Mouse (Mus musculus) heart, adult 9 months (tissue): ENCODE measurements around the gene Mrps25.

Source experiments
- DNase-seq, 2 experiments: peaks; one replicate each; pipeline ENCODE4 v3.0.0; 2022; ENCODE audit warnings: low spot score in 2 of 2

Mrps25 gene

GRCm38 (mm10) chr6:92183621-92184131 is at the start of gene Mrps25:
Gene Mrps25, minus strand, starts transcription at chr6:92184033.
- peak; percentile 51 to 59 for DNase-seq

- DNase-seq: no peak
These were observed 47.9 kb upstream of the Mrps25 start for GRCm38 (mm10) chr6:92231762-92232161.

- DNase-seq: no peak
These were observed 47.5 kb upstream of the Mrps25 start for GRCm38 (mm10) chr6:92231356-92231755.

GRCm38 (mm10) chr6:92229586-92229985 is 45.8 kb upstream of the Mrps25 start:
- DNase-seq: no peak

DNA sequence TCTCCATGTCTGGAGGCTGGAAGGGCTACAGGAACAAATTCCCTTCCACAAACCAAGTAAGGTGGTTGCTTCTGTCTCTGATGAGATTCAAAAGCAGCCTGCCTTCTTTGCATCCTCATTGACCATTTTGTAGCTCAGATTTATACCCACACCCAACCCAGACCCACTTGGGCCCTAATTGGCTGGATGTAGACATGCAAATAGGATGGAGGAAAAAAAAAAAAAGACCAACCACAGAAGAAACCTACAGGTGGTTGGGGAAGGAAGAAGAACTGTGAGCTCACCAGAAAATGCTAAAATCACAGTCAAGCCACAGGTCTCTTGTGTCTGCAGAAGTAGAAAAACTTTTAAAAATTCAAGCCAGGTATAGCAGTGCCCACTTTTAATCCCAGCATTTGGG is 45.3 kb upstream of the Mrps25 start:
- DNase-seq: no peak

DNA sequence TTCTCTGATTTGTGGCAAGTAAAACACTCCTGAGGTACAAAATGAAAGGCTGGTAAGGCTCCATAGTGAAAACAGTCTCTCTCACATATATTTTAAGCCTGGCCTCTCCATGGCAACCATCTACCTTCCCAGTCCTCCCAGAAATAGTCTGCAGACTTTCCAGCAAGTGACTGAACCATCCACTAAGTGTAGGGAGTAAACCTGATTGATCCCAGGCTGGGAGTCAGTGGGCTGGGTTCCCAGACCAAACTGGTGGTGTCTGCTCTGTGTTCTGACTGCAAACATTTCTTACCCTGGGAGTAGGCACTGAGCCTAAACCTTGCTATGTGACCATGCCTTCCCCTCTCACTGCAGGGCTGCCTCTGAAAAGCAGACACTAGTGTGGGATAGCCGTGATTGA is 41.1 kb upstream of the Mrps25 start:
- DNase-seq: no peak

- no peak for DNase-seq
These were observed 38.2 kb upstream of the Mrps25 start for GRCm38 (mm10) chr6:92222021-92222420.

- DNase-seq: no peak
These were observed 37.8 kb upstream of the Mrps25 start for GRCm38 (mm10) chr6:92221604-92222003.

DNA sequence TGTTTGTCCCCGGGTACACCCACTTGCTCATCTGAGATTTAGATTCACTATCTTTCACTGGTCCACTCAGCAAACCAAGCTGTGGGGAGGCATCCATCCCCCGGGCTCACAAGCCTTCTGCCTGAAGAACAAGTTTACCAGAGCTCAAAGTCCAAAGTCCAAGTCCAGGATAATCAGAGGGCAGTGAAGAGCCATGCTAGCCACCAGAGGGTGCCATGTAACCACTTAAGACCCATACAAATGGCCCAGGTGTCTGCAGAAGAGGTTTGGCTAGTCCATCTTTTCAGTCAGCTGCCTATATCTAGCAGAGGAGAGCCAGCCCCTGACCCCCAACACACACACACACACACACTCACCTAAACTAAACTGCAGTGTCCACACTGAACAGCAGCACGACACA is 35.6 kb upstream of the Mrps25 start:
- DNase-seq: peak in 1 of 2 experiments; percentile 10

DNA sequence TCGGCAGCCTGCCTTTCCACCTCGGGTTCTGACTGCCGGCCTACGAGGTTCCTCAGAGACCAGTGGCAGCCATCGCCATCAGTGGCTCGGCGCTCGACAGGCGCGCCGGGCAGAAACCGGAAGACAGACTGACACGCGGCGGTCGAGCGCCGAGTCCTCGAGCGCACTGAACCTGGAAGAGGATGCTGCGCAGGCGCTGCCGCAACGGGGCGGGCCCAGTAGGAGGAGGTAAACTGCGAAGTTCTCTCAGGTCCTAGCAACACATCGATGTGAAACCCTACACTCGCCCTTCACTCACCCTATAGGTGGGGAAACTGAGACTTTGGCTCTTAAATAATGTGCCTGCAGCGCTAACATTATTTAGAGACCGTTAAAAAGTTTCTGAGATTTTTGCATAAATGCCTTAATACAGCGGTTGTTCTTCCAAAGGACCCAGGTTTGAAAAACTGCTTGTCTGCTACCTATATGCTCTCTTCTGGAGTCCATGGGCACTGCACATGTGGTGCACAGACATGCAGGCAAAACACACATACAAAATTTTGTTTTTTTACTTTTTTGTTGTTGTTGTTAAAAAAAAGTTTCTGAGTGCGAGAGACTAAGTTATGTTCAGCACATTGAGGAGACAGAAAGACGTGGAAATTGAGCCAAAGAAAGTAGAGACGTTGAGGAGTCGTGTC is 31.1 kb upstream of the Mrps25 start, which contains the start of gene Rbsn:
Gene Rbsn (minus strand): TSS at position 153 of the 677 bp plus-strand sequence.
- DNase-seq: peak; percentile 91 to 93

DNA sequence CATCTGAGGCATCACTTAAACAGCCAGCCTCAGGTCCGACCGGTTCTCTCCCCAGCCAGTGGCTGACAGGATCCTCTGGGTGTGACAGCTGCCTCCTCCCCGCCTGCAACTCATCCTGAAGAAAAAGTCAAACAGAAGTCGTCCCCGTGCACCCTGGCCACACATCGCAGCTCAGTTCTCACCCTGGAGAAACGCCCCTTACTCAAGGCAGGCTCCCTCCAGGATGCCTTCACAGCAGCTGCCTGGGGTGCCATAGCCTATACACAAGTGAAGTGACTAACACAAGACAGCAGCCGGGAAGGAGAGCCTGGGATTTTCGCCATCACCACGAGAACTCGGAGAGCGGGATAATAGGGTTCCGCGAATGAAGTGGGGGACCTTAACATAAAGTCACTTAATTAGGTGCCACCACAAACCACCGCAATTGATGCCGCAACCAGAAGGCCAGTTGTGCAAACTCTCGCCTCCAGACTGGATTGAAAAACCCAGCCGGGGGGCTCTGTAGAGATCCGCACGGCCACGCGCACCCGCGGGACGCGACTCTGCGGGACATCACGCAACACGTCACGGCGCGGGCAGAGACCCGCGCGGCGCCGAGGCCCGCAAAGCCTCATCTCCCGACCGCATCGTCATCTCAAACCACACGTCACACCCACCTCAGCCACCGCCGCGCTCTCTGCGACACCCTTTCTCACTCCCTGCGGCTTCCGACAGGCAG is 30.4 kb upstream of the Mrps25 start:
- no peak for DNase-seq

DNA sequence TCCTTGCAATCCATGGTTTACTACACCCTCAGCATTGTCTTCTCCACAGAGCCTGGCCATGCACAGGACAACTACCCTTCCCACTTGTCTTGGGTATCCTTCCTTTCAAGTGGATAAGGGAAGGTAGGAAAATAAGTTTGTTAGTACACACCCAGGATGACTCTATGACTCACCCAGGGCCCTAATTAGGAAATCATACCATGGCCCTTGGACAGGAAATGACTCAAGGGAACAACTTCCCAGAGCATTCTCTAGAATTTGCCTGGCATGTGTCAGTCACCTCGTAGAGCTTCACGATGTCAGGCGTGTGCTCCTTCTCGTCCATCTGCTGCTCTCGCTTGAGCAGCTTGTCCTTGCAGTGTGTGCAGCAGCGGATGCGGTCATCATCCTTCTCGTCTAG is 15.6 kb upstream of the Mrps25 start:
- no peak for DNase-seq

DNA sequence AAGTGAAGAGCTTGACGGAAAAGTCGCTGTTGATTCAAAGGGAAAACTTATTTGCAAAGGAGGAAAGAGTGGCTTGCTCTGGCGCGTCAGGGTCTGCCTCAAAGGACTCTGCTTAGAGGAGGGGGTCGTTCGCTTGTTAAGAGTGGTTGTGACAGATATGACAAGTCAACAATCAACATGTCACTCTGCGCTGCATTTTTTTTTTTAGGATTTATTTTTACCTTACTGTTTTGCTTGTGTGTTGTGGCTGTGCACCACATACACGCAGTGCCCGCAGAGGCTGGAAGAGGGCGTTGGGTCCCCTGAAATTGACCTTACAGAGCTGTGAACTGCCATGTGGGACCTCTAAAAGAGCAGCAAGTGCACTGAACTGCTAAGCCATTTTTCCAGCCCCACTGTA is 345 bp upstream of the Mrps25 start:
- DNase-seq: no peak

- no peak for DNase-seq
These were observed 7.4 kb downstream of the Mrps25 start for GRCm38 (mm10) chr6:92176450-92176849.

- no peak for DNase-seq
These were observed 21.1 kb downstream of the Mrps25 start for GRCm38 (mm10) chr6:92162724-92163123.

- no peak for DNase-seq
These were observed 25.0 kb downstream of the Mrps25 start for GRCm38 (mm10) chr6:92158801-92159200.

DNA sequence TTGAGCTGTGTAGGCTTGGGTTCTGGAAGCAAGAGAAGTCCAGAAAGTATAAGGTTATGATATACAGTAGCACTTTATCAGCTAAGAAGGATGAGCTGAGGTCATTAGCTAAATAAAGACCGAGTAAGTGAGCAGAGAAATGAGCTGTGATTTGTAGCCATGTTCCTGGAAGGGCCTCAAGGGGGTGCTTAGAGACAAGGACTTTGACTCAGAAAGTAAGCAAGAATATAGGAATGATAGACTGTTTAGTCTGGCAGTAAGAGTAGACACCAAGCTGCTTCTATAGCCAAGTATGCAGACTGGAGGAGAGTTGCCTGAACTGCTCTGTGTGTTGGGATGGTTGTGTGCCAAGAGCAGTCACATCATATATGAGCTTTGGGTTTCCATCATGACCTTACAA is 30.1 kb downstream of the Mrps25 start:
- DNase-seq: no peak

GRCm38 (mm10) chr6:92145881-92146280 is 38.0 kb downstream of the Mrps25 start:
- no peak for DNase-seq

- DNase-seq: no peak
These were observed 47.5 kb downstream of the Mrps25 start for GRCm38 (mm10) chr6:92136356-92136755.

DNA sequence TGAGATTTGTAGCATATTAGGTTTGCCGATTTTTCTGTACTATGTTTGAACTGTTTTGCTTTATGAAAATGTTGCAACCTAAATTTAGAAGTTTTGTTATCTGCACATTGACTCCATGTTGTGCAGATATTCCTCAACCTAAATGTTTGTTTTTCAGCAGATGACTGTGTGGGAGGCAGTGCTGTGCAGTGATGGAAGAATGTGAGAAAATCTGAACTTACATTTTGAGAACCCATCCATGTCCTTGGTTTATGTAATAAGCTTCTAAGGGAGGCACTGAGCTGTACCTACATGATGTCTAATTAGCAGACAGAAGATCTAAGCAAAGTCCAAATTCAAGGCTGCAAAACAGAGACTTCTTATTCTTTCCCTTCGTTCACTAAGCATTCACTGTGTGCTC is 50.2 kb downstream of the Mrps25 start:
- DNase-seq: no peak

- DNase-seq: no peak
These were observed 51.6 kb downstream of the Mrps25 start for GRCm38 (mm10) chr6:92132021-92132911.

DNA sequence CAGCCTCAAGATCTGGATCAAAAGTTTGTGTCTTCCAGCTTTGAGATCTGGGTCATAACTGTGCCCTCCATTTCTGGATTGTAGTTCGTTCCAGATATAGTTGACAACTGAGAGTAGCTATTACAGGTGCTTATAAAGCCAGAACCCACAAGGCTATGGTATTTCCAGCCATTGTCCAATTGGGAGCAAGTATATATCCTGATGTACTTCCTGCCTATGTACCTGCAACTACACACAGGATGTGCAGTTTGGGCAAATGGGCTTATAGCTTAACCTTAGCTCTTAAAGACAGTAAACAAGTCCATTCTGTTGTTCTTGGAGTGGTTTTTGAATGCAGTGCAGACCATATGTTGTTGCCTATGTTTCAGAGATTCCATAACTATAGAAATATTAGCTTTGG is 52.4 kb downstream of the Mrps25 start:
- DNase-seq: no peak
